Mouse (Mus musculus) regulatory T cell (primary cell): ENCODE data around the gene Tsku.

Source experiments
- in situ Hi-C: fragments of 300-600 bp; cut with MboI, MseI; formaldehyde crosslinking; loops from one replicate; pipeline ENCODE4 v1.15.1; 2025; ENCODE audit warnings: high pct_unique_total_duplicates

The Tsku gene

DNA sequence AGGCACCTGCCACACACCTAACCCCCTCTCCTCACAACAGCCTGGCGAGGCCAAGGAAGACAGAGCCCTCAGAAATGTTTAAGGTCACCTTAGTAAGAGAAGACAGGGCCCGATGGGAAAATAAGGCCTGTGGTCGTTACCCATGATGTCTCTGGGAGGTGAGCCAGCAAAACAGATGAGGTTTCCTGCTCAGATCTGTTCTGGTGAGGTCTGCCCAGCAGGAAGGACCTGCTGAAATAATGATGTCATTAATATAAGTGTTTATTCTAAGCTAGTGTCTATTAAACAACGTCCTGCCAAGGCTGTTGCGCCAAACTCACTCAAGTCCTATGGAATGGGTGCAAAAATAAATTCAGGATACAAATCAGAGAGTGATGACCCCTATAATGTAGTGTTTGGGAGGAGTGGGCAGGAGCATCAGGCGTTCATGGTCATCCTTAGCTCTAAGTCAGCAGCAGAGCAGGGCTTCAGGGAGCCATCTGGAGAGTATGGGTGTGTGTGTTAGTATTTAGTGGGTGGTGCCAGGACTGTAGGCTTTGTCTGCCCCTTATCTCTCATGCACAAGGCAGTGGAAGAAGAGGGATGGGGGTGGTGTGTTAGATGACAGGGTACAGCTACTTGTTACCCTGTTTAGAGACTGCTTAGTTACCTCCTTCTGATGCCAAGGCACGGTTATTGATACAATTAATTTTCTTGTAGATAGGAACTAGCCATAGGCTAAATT is 31.3 kb downstream of the Tsku start:
- in situ Hi-C loops = no loop called here

DNA sequence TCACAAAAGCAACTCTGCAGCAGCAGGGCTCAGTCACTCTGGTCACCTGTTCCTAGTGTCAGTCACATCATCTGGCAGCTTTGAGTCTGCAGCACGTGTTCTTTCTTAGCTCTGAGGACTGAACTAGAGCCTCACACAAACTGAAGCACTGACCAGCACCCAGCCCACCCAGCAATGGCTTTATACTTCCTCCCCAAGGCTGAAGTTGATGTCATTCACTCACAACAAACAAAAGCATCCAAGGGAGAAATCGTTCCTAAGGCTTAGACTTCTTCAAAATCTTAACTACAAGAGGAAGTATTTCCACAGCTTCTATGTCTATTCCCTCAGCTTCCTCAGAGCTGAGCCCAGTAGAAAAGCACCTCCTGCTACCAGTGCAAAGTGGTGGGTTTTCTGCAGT is 32.8 kb downstream of the Tsku start:
- in situ Hi-C loops = no loop called here

DNA sequence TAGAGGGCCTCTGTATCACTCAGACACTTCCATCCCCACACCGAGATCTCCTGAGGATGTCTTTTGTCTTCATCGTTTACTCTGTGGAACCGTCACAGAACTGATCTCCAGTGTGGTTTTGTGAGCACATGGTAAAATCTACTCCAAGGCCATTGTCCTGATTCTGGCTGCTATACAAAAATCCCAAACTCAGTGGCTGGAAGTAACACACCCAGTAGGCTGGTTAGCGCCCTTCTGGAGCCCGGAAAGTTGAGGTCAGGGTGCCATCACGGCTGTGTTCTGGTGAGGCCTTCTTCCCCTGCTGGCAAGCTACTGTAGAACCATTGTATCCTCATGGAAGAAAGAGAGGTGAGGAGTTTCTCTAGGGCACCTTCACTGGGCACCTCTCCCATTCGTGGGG is 35.1 kb downstream of the Tsku start:
- in situ Hi-C loops = no loop called here

DNA sequence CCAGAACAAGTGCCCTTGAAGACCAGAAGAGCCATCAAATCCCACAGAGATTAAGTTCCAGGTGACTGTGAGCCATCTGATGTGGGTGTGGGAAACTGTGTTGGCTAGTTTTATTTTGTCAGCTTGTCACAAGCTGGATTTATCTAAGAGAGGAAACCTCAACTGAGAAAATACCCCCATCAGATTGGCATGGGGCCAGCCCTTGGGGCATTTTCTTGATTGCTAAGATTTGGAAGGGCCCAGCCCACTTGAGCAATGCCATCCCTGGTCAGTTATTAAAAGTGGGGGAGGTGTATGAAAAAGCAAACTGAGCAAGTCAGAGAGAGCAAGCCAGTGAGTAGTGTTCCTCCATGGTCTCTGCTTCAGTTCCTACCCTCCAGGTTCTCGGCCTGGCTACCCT is 36.9 kb downstream of the Tsku start:
- in situ Hi-C loops = no loop called here

DNA sequence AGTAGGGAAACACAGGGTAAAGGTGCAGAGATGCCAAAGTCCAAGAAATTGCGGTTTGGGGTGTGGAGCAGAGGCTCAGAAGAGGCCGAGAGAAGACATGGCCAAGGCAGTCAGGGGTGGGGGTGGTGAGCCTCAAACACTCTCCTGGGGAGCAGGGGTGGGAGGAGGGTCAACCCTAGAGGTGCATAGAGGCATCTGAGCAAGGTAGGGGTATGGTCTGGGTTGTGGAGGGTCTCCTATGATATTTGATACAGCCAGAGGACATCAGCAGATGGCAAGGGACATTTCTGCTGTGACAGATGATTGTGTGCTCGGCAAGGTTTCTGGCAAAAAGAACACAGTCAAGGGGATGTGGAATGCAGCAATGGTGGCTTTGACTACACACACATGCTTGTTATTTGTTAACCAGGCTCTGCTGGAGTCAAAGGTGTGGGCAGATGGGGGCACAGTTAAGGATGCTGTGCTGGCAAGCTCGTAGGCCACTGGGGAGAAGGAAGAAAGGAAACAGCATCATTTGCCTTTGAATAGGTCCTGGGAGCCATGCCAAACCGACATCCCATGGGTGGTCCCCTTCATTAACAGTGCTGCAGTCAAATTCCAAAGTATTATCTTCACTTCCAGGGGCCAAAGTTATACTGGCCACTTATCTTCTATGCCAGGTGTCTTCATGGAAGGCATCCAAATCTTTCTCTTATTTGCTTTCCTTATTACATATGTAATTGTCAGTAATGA is 37.7 kb downstream of the Tsku start:
- in situ Hi-C loops = no loop called here

DNA sequence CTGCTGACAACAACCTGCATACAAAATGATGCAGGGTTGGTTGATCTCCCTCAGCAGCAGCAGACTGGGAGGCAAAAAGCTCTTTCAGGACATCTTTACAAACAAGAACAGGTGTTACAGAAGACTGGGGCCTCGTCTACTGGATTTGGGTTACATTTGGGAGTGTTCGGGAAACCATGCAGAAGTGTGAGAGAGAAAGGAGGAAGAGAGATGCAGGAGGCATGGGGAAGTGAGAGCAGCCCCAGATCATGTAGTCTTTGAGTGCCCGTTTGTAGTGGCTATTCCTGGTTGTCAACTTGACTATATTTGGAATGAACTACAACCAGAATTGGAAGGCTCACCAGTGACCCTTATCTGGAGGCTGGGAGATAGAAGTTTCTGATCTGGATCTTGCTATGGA is 38.7 kb downstream of the Tsku start:
- in situ Hi-C loops = no loop called here

DNA sequence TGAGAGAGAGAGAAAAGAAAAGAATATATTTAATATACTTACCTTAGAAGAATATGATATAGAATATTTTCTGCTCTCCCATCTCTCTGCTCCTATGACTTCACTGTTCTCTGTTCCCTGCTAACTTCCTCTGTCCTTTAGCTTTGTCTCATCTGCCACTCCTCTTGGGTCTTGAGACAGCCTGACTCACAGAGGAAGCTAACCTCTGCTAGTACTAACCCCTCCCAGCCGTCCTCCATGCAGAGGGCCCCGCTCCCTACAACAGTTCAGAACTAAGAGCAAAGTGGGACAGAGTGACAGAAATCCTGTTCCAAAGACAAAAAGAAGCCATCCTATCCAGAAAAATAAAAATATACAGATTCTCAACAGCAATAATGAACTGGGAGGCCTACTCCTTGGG is 40.0 kb downstream of the Tsku start, which contains the start of gene Acer3:
TSS of gene Acer3 (minus strand) at position 126 of the 400 bp plus-strand sequence.
- in situ Hi-C loops = no loop called here

DNA sequence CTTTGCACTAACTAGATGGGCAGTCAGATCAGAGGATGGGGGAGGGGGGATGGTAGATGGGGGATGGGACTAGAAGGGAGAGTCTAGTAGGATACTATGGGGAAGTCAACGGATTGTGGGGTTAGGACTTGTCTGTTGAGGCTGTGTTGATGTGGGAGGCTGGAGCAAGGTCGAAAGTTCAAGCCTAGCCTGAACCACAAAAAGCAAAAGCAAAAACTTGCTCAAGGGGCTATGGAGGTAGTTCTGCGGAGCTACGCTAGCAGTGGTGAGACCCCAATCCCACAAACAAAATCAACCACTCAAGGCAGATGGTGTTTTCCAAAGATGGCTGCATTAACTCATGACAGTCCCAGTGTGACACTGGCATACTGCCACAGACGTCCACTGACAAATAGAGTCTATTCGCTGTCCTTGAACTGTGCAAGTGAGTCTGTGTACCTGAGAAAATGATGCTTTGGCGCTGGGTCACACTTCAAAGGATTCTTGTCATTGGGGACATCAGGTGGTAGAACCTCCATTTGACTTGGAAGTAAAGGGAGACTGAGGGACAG is 41.0 kb downstream of the Tsku start:
- in situ Hi-C loops = no loop called here

DNA sequence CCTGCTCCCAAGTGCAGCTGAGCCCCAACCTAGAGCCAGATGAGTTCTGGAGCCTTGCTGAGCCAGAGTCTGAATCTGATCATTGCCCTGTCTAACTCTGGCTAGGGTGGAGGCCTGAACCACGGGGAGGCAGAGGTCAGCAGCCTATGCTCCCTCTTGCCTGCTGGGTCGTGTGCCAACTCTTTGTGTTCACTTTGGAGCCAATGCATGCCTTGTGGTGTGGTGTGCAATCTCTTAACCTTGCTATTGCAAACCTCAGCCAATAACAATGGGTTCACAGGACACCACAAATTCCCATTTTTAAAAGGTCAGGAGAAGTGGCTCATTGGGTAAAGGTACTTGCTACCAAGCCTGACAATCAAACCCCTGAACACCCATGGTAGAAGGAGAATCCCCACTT is 44.6 kb downstream of the Tsku start:
- in situ Hi-C loops = no loop called here

DNA sequence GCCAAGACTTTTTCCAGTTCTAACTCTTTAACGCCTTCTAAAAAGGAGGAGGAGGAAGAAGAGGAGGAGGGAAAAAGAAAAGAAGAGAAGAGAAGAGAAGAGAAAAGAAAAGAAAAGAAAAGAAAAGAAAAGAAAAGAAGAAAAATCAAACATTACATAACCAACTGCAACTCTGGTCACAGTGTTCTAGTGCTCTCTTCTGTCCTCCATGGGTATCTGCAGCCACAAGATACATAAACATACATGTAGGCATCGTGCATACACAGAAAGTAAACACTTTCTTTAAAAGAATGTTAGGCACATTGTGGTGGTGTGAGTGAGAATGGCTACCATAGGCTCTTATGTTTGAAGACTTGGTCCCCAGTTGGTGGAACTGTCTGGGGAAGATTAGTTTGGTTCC is 46.0 kb downstream of the Tsku start:
- in situ Hi-C loops = no loop called here

DNA sequence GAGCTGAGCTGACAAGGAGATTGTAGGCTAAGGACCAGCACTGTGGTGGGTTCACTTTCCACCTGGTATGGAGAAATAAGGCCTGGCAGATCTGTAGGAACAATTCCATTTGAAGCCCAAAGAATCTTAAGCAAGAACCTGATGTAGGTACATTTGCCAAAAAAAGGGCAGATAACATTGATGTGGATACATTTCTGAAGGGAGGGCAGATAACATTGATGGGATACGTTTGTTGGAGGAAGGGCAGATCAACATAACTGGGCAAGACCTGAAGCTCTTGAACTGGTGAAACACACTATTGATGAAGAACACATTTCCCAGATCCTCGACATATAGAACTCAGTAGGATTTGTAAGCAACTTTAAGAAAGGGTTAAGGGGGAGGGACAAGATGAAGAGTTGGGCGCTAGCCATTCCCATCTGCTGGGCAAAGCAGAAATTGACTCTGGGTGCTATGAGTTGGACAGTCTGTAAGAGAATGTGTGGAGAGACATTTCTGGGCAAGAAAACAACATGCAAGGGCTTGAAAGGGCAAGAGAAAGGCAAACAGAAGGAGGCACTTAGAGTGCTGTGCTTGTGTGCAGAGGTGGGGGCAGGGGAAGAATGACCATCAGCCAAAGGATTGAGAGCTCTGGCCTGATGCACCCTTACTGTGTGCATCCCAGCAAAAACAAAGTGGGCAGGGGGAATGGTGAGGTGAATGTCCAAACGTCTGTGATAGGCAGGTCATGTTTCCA is 48.8 kb downstream of the Tsku start:
- in situ Hi-C loops = no loop called here

DNA sequence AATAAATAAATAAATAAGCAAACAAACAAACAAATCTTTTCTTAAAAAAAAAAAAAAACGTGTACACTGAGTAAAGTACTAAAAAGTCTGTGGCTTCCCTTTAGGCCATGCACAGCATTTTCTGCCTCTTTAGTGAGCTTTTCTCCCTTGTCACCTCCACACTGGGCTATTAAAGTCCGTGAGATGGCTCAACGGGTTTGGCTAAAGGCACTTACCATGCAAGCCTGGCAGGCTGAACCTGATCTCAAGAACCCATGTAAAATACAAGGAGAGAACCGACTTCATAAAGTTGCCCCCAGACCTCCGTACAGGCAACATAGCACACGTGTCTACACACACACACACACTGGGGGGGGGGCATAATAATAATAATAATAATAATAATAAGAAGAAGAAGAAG is 50.9 kb downstream of the Tsku start:
- in situ Hi-C loops = no loop called here

DNA sequence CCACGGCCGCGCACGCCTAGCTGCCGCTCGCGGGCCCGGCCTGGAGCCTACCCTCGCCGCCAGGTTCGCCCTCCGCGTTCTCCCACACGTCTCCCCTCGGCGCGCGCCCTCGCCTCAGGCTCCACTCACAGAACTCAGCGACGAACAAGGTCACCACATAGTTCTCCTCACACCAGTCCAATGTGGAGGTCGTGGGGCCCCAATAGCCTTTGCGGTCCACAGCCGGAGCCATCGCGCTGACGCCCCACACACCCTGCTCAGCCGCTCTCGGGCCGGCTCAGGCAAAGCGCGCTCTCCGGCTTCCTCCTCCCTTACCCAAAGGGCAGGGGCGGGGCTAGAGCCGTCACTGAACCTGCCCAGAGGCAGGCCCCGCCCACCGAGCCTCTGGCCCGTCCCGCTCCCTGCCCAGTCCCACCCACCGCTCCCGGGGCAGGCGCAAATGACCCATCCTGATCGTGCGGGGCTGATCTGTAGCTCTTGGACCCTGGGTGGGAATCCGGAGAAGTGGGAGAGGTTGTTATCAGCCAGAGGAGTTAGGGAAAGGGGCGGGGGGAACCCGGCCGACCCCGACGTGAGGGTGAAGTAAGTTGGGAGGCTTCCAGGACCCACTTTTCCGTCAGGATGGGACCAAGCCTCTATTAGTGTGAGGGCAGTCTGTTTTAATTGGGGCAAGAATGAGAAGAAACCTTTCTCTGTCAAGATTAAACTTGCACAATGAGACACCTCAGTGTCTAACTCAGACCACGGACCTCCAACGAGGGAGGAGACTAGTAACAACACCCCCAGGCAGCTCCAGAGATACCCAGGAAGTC is 51.7 kb downstream of the Tsku start:
- in situ Hi-C loops = no loop called here

DNA sequence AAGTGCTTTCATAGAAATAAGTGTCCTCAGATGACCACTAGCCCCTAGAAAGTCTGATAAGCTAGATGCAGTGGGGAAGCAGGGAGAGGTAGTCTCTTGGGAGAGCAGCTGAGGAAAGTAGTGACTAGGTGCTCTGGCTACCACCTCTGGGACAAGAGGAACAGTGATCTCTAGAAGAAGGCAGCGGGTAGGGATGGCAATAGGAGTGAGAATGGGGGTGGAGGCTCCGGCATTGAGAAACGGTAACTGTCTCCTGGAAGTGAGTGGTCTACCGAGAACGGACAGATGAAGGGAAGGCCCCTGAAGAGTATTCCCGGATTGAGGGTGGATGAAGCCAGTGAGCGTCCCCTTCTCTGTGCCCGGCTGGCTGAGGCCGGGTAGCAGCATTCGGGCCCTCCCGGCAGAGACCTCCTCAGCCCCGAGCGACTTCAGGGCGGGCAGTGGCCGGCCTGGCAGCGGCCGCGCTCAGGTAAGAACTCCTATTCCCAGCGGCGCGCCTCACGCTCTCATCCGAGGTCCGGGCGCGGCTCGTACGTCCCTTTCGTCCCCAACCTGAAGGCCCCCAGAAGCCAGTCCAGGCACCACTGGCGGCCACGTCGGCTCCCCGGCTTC is 52.4 kb downstream of the Tsku start:
- in situ Hi-C loops = no loop called here

DNA sequence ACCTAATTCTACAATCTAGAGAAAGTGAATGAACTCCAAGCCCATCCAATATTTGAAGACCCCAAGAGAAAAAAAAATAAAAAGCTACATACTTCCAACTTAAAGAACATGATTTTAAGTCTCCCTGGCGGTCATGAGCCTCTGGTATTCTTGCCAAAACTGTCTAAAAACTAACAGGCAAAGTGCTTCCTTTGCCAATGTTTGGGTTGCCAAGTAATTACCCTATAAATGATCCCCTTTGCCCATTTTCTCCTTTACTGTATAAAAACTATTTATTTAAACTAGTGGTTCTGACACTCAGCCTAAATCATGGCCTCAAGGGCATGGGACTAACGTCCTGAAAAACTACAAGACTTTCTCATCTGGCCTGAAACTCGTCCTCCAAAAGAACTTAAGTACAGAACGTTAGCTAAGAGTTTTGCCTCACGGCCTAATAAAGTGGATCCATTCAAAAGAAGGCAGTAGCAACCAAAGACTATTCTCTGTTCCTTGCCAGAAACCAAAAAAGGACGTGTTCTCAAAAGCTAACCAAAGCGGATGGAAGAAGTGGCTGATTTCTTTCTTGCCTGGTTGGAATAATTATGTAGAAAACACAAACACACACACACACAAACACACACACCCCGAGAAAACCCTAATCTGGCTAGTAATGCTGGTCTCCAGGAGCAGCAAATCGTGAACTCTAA is 53.1 kb downstream of the Tsku start:
- in situ Hi-C loops = no loop called here

DNA sequence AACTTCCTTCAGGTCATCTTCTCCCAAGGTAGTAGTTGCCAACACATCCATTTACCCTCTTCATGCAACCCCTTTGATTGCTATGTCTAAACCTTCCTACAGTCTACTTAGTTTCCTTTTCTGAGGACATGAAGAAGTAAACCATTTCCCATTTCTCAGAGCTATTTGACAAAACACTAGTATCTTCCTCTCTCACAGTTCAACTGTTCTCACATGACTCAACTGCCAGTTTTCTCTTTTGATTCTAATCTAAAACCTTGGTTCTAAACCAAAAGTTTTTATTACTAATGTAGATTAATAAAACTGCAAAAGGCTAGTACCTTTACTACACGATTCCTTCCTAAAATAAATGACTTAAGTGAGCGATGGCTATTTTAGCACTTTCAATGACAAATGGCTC is 53.7 kb downstream of the Tsku start:
- in situ Hi-C loops = no loop called here
